Mouse (Mus musculus) forebrain, embryonic 11.5 days (tissue): ENCODE data around the gene Smim14. TPM values are rescaled to one million over a fixed set of nuclear protein-coding genes. Genes with fewer than 3 reads are reported as not detected.

Experiments used
- ATAC-seq: fragments of 200-750 bp; cut with Nextera tagmentation; replicated peaks from 2 replicates; pipeline ENCODE4 v1.8.0; 2017; ENCODE audit warnings: moderate TSS enrichment; ENCODE audit not compliant: low FRiP score
- DNase-seq: peaks from one replicate; pipeline ENCODE4 v3.0.0-alpha.2; 2017; ENCODE audit warnings: low spot score
- H3K27ac ChIP-seq: fragments of 300-500 bp; sonication (generic); 2 replicates; pipeline ENCODE4 v1.5.1; 2014; ENCODE audit warnings: low read depth, low read length
- H3K27me3 ChIP-seq: fragments of 300-500 bp; sonication (generic); 2 replicates; pipeline ENCODE4 v1.6.1; 2014; ENCODE audit warnings: mild to moderate bottlenecking, low read length, mixed read lengths; ENCODE audit not compliant: control insufficient read depth, insufficient read depth
- H3K36me3 ChIP-seq: fragments of 300-500 bp; sonication (generic); 2 replicates; pipeline ENCODE4 v1.6.1; 2014; ENCODE audit warnings: mild to moderate bottlenecking, low read length, moderate library complexity, mixed read lengths; ENCODE audit not compliant: control insufficient read depth, insufficient read depth
- H3K4me1 ChIP-seq: fragments of 300-500 bp; sonication (generic); replicated peaks from 2 replicates; pipeline ENCODE4 v1.6.1; 2014; ENCODE audit warnings: low read length, mixed read lengths; ENCODE audit not compliant: control insufficient read depth, insufficient read depth
- H3K4me2 ChIP-seq: fragments of 300-500 bp; sonication (generic); 2 replicates; pipeline ENCODE4 v1.6.1; 2014; ENCODE audit warnings: low read depth, mild to moderate bottlenecking, low read length, moderate library complexity, mixed read lengths; ENCODE audit not compliant: severe bottlenecking
- H3K4me3 ChIP-seq: fragments of 300-500 bp; sonication (generic); 2 replicates; pipeline ENCODE4 v1.5.1; 2014; ENCODE audit warnings: low read depth, low read length
- H3K9ac ChIP-seq: fragments of 300-500 bp; sonication (generic); 2 replicates; pipeline ENCODE4 v1.6.1; 2014; ENCODE audit warnings: low read length
- H3K9me3 ChIP-seq: fragments of 300-500 bp; sonication (generic); 2 replicates; pipeline ENCODE4 v1.6.1; 2016; ENCODE audit warnings: low read length, mixed read lengths; ENCODE audit not compliant: control insufficient read depth
- WGBS: fragments of 180-500 bp; shearing (Covaris S2); extraction: QIAGEN DNeasy Blood & Tissue Kit; methylation state at CpG from one replicate; pipeline ENCODE4 v1.1.7; 2014; 5-methylcytosine and 5-hydroxymethylcytosine counted together
- polyA plus RNA-seq: library from polyadenylated mRNA; unstranded; fragments of >200 nt; fragmentation: Nextera tagmentation; extraction: Ambion mirVana; gene quantifications from 2 replicates; pipeline ENCODE4 v1.2.1, GENCODE M21; 2014

Smim14 gene
- polyA plus RNA-seq, 1 experiment from 2014 or later: 71.9 TPM

DNA sequence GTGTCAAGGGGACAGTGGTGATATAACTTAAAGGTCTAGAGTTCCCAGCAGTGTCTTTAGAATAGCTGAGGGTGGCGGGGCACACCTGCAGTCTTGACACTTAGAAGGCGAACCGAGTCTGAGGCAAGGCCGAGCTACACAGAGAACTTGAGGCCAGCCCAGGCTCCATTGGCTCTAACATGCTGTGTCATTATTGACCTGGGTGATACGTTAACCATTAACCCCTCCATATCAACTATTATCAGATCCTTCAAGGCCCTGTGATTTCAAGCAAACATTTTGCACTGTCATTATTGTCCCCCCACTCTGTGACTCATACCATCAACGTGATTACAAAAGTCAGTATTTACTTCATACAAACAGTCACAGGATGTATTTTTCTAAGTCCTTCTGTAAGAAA is 112.8 kb downstream of the Smim14 start:
- ATAC-seq (no peak), DNase-seq (no peak)
- Histone ChIP-seq H3K36me3 (no peaks in the 10 kb centered on the region; the same call in 1 of the 2 replicates), H3K27ac (no peak overlapping the region), H3K4me3 (no peak overlapping the region), H3K4me1 (no peaks in the 10 kb centered on the region), H3K9me3 (no peaks in the 10 kb centered on the region), H3K9ac (no peak overlapping the region), H3K27me3 (no peaks in the 10 kb centered on the region), H3K4me2 (no peak overlapping the region)
- 93% methylated on average over 6 of the region's 6 CpGs for WGBS

DNA sequence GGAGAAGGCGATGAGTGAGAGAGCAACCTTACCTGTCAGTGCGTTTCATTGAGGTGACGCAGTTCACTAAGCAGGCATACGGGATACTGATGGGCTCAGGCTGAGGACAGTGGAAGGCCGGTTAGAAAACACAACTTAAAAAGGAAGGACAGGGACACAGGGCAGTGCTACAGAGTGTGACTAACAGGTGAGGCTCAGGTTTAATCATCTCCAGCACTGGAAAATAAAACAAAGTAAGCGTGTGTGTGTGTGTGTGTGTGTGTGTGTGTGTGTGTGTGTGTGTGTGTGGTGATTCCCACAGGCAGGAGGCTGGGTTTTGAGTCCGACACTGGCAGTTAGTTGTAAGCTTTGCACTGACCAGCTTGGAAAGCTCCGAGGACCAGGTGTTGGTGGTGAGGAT is 114.2 kb downstream of the Smim14 start:
- DNase-seq (no peak), ATAC-seq (no peak)
- no peak overlapping the region for H3K9ac ChIP-seq
- H3K27ac ChIP-seq: no peak overlapping the region
- WGBS: 92% methylated on average over 8 of the region's 8 CpGs
- H3K36me3 ChIP-seq: no peaks in the 10 kb centered on the region; the same call in 1 of the 2 replicates
- H3K27me3 ChIP-seq: no peaks in the 10 kb centered on the region
- no peak overlapping the region for H3K4me2 ChIP-seq
- no peak overlapping the region for H3K4me3 ChIP-seq
- H3K9me3 ChIP-seq: no peaks in the 10 kb centered on the region
- H3K4me1 ChIP-seq: no peaks in the 10 kb centered on the region

DNA sequence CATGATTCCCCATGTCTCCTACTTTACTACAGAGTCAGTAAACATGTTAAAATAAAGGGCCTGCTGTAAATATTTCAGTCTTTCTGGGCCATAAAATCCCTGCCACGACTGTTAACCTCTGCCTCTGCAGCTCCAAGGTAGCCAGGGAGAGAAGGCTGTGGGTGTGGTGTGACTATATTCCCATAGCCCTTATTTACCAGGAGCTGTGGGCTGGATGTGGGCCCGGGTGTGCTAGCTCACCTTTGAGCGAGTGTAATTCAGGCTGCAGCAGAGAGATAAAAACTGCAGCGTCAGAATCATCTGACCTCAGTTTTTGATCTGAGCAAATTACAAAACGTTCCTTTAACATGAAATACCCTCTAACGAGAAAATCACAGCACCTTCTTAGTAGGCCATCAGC is 116.2 kb downstream of the Smim14 start:
- Histone ChIP-seq H3K36me3 (no peaks in the 10 kb centered on the region; the same call in 1 of the 2 replicates), H3K4me3 (no peak overlapping the region), H3K9me3 (no peaks in the 10 kb centered on the region), H3K4me1 (no peaks in the 10 kb centered on the region), H3K9ac (no peak overlapping the region), H3K27me3 (no peaks in the 10 kb centered on the region), H3K27ac (no peak overlapping the region), H3K4me2 (no peak overlapping the region)
- ATAC-seq (no peak), DNase-seq (no peak)
- 81% methylated on average over 6 of the region's 6 CpGs for WGBS

DNA sequence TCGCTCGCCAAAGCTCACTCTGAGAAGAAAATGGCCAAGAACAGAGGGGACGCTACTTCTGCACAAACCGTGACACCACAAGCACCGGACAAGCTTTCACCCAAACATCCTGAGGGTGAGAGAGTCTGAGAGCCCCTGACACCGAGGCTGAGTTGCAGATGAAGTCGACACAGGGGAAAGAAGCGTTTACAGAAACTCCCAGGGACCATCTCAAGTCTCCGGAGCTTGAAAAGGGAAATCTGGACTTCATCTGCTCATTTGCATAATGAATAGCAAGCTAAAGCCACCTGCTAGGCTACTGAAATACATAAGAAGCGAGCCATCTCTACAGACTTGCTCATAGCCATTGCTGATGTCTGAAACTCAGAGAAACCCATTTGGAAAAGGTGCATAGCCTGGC is 117.8 kb downstream of the Smim14 start:
- Histone ChIP-seq H3K27me3 (no peaks in the 10 kb centered on the region), H3K4me1 (0 out of 2 replicates have a peak, but pooled peaks cover 2% of the 10 kb centered on the region), H3K4me3 (no peak overlapping the region), H3K27ac (no peak overlapping the region), H3K4me2 (no peak overlapping the region), H3K9ac (no peak overlapping the region), H3K36me3 (no peaks in the 10 kb centered on the region; the same call in 1 of the 2 replicates), H3K9me3 (no peaks in the 10 kb centered on the region)
- ATAC-seq (no peak), DNase-seq (no peak)
- 81% methylated on average over 10 of the region's 10 CpGs for WGBS

DNA sequence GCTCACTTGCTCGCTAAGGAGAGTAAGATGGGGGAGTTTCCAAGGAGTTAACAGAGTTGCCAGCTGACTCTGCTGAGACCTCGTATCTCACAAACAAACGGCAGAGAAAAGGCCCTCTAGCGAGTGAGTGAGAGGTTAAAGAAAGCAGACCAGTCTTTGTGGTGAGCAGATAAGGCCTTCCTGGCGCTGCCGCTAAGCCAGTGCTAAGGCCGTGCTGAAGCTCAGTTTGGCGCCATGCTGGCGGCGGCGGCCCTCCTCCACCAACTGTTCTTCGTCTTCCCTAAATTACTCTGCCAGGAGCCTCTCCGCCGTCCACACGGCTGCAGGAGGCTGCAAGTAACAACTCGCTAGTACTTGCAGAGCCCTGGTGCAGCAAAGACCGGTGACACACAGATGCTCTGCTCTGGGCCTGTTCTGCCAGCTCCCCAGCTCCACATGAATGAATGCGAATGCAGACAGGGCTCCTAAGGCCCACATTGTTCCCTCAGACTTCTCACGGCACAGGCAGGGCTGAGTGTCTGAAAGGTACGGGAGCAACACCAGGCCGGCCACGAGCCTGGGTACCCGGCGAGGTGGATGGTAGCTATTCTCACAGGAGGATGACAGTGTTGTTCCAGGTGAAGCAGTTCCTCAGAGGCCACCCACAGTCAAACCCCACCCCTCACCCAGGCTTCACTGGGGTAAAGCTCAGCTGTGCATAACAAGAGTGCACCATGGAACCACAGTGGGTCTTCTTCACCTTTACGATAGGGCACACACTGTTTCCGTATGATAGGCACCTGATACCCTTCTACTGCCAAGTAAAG is 121.1 kb downstream of the Smim14 start:
- peak overlapping the region; percentile 26; the same call in 1 of the 2 replicates for H3K4me2 ChIP-seq
- no peak overlapping the region; the same call in 1 of the 2 replicates for H3K27ac ChIP-seq
- H3K9me3 ChIP-seq: no peaks in the 10 kb centered on the region
- ATAC-seq (0 out of 2 replicates have a peak, but pooled peaks have one; percentile 39), DNase-seq (peak; percentile 63)
- 15% methylated on average over 26 of the region's 26 CpGs for WGBS
- H3K4me1 ChIP-seq: 0 out of 2 replicates have a peak, but pooled peaks cover 2% of the 10 kb centered on the region
- H3K36me3 ChIP-seq: no peaks in the 10 kb centered on the region; the same call in 1 of the 2 replicates
- H3K4me3 ChIP-seq: no peak overlapping the region
- no peaks in the 10 kb centered on the region for H3K27me3 ChIP-seq
- peak overlapping the region; percentile 53 for H3K9ac ChIP-seq

DNA sequence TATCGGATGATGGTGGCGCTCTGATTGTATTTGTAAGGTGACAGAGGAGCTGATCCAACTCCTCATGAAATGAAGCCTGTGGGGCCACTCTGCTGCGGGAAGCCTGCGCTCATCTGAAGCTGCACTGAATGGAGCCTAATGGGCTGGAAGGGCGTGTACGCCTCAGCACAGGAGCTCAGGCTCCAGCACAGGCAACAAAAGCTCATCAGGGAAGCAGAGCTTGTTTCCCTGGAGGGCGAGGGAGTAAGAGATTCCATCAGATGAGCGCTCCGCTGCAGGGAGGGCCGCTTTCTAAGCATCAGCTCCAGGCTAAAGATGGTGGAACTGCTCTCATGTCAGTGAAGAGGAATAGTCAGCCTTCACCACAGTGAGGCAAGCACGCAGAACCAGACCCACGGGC is 129.0 kb downstream of the Smim14 start:
- H3K9me3 ChIP-seq: no peaks in the 10 kb centered on the region
- H3K36me3 ChIP-seq: no peaks in the 10 kb centered on the region; the same call in none of the 2 replicates
- DNase-seq (no peak), ATAC-seq (peak; percentile 63; the same call in 1 of the 2 replicates)
- H3K4me3 ChIP-seq: no peak overlapping the region
- WGBS: 16% methylated on average over 12 of the region's 12 CpGs
- no peak overlapping the region for H3K4me2 ChIP-seq
- H3K27me3 ChIP-seq: no peaks in the 10 kb centered on the region
- peaks cover 4% of the 10 kb centered on the region; the same call in 1 of the 2 replicates for H3K4me1 ChIP-seq
- no peak overlapping the region for H3K9ac ChIP-seq
- H3K27ac ChIP-seq: no peak overlapping the region

DNA sequence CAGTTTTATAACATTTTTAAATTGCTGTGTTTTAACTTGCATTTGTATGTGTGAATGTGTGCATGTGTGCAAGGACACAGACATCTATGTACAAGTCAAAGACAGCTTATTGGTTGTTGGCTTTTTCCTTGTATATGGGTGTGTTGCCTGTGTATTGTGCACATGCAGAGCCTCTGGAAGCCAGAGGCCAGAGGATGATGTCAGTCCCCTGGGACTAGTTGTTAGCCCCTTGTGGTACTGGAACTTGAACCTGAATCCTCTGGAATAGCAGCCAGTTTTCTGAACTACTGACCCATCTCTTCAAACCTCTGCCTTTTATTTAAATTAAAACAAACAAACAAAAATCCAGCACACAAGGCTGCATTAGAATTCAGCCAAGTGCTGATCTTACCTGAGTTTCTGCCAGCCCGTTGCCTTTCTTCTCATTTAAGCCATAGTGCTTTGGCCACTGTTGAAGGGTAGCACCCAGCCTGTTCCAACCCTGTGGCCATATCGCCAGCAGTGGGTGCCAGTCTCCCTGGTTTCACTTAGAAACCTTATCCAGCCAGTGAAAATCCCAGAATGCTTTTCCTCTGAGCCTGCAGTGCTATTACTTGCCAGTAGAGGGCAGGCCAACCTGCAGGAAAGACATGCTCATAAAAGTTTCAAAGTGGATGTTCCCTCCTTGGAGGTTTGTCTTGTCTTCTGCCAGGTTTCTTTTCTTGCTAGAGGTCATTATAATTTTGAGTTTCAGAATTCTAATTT is 135.6 kb downstream of the Smim14 start:
- H3K27me3 ChIP-seq: no peaks in the 10 kb centered on the region
- H3K9ac ChIP-seq: no peak overlapping the region
- DNase-seq (peak; percentile 79), ATAC-seq (no peak)
- H3K36me3 ChIP-seq: no peaks in the 10 kb centered on the region; the same call in none of the 2 replicates
- WGBS: 31% methylated on average over 2 of the region's 2 CpGs
- no peaks in the 10 kb centered on the region for H3K4me1 ChIP-seq
- no peak overlapping the region for H3K27ac ChIP-seq
- no peak overlapping the region for H3K4me3 ChIP-seq
- no peak overlapping the region for H3K4me2 ChIP-seq
- no peaks in the 10 kb centered on the region for H3K9me3 ChIP-seq
